Mouse (Mus musculus) frontal cortex, postnatal 36 days (tissue): ENCODE results near the gene Bag1.

Experiments used
- DNase-seq, 2 experiments: peaks; one replicate each; pipeline ENCODE4 v3.0.0; 2022; ENCODE audit warnings: low spot score in 2 of 2

Bag1 gene

DNA sequence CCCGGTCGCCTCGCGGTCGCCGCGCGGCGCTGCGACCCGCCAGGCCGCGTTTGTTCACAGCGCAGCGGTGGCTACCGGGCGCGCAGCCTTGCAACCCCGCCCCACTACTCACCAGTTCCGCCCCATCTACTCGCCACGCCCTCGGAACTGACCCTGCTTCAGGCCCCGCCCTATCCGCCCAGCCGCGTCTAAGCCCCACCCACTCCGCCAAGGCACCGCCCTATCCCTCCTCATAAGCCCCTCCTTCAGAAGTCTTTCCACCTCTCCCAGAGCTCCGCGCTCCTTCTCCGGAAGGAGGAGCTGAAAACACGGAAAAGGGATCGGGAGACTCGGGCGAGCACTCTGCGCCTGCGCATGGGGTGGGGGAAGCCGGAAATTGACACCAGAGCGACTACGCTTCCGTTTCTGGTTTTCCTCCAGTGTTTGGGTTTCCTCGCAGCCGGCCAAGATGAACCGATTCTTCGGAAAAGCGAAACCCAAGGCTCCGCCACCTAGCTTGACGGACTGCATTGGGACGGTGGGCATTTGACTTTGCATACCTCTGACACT lies at the start of gene Bag1, which contains the start of gene Chmp5:
Bag1 (minus strand) TSS at position 135 of the 549 bp plus-strand sequence.
Chmp5 (plus strand) TSS at position 248 of the 549 bp plus-strand sequence.
- DNase-seq: peak; percentile 98

DNA sequence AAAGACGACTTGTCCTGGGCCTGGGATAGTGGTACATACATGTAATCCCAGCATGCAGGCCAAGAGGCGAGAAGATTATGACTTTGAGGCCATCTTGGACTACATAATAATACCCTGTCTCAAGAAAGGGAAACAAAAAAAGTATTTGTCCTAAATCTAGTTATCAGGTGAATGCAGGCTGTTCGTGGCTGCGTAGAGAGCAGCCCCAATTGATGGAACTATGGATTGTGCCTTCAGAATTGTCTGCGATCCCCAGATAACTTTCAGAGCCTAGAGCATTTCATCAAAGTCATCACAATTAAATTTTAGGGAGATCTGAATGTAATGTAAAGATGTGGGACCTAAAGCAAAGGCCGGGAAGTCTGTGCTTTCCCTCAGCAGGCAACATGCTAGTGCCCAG lies 48.2 kb upstream of the Bag1 start:
- DNase-seq: no peak

DNA sequence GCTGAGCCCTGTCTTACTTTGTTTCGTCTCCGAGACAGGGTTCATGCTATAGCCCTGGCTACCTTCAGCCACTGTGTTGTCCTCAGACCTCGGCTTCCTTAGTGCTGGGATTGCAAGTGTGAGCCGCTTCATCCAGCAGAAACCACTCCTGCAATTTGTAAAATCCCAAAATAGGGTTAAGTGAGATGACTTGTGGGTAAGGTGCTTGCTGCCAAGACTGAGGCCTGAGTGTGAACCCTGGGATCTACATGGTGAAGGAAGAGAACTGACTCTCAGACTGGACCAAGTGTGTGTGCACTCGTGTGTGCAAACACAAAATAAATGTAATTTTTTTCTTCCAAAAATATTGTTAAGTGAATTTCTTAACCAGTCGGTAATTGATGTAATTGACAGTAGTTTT lies 41.5 kb upstream of the Bag1 start:
- DNase-seq: no peak

DNA sequence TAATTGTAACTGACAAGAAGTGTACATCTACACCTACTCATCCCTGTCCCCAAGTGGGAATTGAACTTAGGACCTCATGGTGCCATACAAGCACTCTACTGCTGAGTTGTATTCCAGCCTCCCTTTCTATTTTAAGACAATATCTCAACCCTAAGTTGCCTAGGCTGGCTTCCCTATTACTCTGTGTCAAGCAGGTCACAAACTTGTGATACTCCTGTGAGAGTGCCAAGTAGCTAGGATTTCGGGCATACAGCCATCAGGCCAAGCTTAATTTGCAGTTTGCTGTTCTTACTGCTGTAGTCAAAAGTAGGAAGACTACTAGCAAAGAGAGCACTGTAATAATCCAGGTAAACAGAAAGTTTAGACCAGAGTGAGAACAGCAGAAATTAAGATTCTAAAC lies 35.6 kb upstream of the Bag1 start:
- DNase-seq: no peak

DNA sequence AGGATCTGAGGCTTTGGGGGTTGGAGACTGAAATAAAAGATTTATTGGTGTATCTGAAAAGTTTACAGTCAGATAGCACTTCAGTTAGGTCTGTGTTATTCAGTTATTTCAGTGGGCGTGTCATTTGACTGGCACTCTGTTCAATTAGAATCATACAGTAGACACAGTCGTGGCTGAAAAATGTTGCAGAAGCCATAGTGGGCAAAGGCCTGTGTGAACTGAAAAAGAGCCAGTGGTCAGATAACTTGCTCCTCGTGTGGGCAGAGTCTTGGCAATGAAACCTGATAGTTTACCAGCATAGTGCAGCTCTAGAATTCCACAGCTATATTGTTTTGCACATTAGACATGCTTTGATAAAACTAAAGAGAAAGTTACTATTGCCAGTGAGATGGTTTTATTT lies 34.4 kb upstream of the Bag1 start:
- no peak for DNase-seq

DNA sequence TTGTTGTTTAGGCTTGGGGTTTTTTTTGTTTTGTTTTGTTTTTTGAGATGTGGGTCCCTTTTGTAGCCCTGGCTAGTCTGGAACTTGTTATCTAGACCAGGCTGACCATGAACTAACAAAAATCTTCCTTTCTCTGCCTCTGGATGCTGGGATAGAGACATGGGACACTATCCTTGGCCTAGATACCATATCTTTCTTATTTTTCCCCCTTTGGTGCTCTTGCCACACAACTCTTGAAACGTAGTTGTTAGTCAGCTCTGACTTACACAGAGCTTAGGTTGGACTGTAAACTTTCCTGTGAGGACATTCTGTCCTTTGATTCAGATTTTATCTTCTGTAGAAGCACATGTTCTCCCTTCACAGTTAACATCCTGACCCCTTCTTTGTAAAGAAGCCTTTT lies 31.3 kb upstream of the Bag1 start:
- DNase-seq: no peak

DNA sequence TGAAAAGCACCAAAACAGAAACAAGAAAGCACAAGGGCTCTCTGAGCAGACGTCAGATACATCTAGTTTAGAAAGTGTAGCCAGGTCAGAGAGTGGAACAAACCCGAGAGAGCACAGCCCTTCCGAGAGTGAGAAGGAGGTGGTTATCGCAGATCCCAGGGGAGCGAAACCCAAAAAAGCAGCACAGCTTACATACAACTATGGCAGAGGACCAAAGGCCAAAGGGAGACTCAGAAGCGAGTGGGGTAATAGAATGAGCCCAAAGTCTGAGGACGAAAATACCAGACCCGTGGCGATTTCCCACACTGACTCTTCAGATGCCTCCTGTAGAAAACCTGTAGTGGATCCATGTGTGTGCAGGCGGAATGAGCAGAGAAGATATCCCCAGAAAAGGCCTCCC lies 28.6 kb upstream of the Bag1 start:
- DNase-seq: no peak

DNA sequence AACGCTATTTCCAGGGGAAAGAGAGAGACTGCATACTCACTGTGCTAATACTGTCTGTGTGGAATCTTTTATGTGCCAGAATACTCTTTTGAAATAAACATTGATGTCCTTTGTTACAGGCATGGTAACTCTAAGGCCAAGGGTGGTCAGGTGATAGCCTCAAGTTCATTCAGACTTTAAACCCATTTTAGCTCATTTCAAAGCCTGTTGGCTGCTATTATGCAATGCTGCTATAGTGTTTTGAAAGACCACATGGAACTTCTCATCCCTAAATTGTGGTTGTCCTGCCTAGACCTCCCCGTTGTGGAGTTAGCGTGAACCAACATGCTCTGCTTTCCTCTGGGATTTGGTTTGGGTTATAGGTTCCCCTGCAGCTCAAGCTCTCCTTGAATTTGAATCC lies 27.6 kb upstream of the Bag1 start:
- no peak for DNase-seq

DNA sequence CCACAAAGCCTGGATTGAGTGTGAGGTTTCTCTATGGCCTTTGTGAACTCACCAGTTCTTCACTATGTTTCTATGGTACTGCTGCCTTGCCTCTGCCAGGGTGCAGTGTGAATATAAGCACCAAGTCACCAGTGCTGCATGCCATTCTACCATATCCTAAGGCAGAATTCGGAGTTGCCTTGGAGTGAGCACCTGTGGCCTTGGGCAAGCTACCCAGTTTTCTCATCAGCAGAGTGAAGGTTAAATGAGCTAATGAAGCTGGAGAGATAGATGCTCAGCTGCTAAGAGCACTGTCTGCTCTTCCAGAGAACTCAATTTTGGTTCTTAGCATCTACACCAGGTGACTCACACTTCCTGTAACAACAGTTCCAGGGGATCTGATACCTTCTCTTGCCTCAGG lies 25.9 kb upstream of the Bag1 start:
- no peak for DNase-seq

- DNase-seq: no peak
Measured at GRCm38 (mm10) chr4:40971744-40972143, 23.6 kb upstream of the Bag1 start.

- peak; percentile 93 to 96 for DNase-seq
Measured at GRCm38 (mm10) chr4:40970842-40971701, 23.0 kb upstream of the Bag1 start, which contains the start of gene Nfx1. Nfx1 (plus strand) TSS chr4:40970906.

DNA sequence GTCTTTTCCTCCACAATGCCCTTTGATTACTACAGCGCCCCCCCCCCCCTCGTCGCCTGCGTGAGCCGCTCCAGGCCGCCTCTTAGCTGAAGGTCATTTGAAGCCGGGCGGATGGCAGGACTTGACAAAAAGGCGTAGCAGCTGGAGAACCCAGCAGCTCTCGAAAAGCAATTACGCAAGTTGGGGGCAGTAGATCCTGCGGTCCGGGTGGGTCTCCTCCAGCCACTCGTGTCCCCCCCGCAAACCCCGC lies 22.4 kb upstream of the Bag1 start:
- DNase-seq: no peak

GRCm38 (mm10) chr4:40969781-40970591 lies 21.9 kb upstream of the Bag1 start:
- DNase-seq: no peak

DNA sequence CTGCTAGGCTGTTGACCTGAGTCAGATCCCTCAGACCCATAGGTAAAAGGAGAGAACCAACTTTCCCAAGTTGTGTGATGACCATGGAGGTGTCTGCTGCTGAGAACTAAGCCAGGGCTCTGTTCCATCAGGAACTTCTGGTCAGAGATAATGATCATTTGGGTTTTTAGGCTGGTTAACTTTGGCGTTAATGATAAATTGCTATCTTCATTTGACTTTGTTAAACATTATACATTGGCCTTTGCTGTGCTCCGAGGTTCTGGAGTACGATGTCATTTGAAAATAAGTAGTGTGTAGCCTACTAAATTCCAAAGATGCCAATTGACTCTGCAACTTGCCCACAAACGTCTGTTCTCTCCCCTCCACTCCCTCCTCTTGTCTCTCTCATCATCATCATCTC lies 21.1 kb upstream of the Bag1 start:
- DNase-seq: no peak

DNA sequence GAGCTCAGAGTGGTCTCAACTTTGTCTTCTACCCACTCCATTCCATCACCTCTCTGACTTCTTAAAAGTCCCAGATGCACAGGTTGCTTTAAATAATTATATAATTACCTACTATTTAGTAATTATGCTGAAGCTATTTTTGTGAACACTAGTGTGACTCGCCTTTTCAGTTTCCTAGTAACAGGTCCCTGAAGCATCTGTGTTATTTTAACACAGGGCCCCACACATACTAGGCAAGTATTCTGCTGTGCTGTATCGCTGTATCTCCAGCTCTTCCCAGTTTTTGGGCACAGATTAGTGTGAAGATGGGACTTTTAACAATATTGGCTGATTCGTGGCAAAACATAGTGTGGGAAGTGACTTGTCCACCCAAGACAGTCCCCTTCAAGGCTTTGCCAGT lies 15.4 kb upstream of the Bag1 start:
- no peak for DNase-seq

DNA sequence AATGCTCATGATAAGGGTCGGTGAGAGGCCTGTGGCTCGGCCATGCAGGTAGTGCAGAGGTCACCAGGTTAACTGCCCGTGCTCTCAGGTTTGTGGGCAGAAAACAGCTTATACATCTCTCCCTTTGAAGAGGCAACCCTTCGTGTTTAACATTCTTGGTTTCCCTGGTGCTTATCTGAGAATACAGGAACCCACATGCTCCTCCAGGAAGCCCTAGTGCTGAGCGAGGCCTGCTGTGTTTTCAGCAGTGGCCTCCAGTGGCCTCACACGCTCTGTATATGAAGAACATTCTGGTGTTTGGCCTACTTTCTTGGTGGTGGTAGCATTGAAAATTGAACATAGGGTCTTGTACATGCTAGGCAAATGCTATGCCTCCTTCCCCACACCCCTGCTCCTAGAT lies 7.8 kb upstream of the Bag1 start:
- no peak for DNase-seq

DNA sequence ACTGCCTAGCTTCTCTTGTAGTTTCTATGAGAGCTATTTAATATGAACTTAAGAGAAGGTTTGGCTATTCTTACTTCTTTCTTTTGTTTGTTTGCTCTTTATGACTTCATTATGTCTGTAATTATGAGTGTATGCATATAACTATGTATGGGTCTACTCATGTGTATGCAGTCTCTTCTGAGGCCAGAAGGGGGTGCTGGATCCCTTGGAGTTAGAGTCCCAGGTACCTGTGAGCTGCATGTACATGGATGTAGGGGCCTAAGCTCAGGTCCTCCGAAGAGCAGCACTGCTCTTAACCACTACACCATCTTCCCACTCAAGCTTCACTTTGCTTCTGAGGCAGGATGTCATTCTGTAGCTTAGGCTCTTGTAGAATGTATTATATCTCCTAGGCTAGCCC lies 5.4 kb upstream of the Bag1 start:
- no peak for DNase-seq

DNA sequence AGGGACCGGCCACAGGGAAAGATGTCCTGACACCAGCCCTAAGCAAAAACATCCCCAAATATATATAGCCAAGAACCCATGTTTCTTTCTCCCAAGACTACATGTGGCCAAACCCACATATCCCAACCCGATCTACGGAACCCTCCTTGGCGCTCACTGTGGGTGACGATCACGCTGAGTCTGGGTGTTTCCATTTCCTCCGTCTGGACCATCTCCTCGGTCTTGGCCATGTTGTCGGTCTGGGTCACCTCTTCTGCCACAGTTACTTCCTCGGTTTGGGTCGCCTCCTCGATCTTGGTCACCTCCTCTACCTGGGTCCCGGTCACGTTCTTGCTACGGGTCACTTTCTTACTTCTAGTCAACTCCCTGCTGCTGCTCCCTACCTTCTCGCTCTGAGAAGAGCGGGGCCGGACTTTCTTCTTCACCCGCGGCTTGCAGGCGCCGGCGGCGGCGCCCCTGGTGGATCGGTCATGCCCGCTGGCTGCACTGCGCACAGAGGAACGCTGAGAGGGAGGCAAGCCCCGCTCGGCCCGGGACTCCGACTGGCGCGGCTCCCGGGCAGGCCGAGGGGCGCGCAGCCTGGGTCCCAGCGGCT lies 432 bp downstream of the Bag1 start:
- no peak for DNase-seq

GRCm38 (mm10) chr4:40946516-40947121 lies 1.5 kb downstream of the Bag1 start:
- no peak for DNase-seq

GRCm38 (mm10) chr4:40943651-40944050 lies 4.4 kb downstream of the Bag1 start:
- no peak for DNase-seq

- DNase-seq: no peak
Measured at GRCm38 (mm10) chr4:40938793-40939192, 9.3 kb downstream of the Bag1 start.
